Mouse (Mus musculus): ENCODE data around the gene Rxylt1.

DNA sequence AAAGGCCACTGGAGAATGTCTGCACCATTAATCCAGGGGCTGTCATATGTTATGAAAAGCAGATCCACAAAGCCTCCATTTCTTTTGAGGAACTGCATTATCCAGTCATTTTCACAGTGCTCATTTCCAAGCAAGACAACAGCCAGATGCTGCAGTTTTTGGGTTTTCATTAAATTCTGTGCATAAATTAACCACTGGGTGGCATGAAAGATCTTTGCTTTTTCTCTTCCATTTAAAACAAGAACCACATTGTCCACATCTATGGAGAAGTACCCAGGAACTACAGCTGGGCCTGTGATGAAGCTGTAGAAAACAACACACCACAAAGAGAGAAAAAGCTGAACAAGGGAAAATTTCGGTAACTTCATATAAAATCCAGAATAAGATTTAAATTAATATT is 6.7 kb downstream of the Rxylt1 start:
- no peak for TF ChIP-seq GATA1 (IDR thresholded peaks at IDR 0.05; ENCODE audit: low read length)
- TF ChIP-seq TAL1 (IDR thresholded peaks at IDR 0.05; ENCODE audit: low read length), result no peak

All from erythroblast, embryonic 14.5 days (primary cell).